Mouse (Mus musculus): ENCODE data around the gene Apoc2. TPM values are rescaled to one million over a fixed set of nuclear protein-coding genes. Genes with fewer than 3 reads are reported as not detected.

Apoc2 gene
- total and polyA plus RNA-seq, 3 experiments: not detected

DNA sequence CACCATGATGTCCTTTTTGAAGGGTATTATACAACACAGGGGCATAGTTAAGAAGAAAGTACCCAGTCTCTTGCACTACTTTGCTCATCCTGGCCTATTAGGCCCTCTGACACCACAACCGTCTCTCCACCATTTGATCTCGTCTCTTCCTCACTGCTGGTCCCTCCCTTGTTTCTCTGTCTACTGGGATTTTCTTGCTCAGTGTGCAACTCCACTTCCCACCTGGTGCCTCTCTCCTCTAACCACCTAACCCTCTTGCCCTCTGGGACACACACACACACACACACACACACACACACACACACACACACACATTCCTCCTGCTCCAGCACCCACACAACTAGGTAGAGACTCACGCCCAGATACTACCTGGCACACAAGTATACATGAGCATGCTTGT lies 1.2 kb upstream of the Apoc2 start:
- no peak for DNase-seq (ENCODE audit: low read depth, low spot score)
- no peaks in the 10 kb centered on the region for H3K4me1 ChIP-seq (ENCODE audit: control insufficient read depth in 1 of 2, insufficient read depth in 2 of 2, low read length in 2 of 2)
- H3K36me3 ChIP-seq (ENCODE audit: control insufficient read depth in 1 of 2, insufficient read depth in 2 of 2, low read length in 2 of 2): no peaks in the 10 kb centered on the region; a peak in 1 of 4 replicates
- no peaks in the 10 kb centered on the region for H3K27me3 ChIP-seq (ENCODE audit: control insufficient read depth in 1 of 2, insufficient read depth in 2 of 2, low read length in 2 of 2)
- no peaks in the 10 kb centered on the region for H3K79me2 ChIP-seq (ENCODE audit: control insufficient read depth, insufficient read depth, low read length, poor library complexity)
- H3K9ac ChIP-seq (ENCODE audit: control insufficient read depth, low read depth, low read length, poor library complexity, severe bottlenecking): no peak overlapping the region
- no peak for TF ChIP-seq GATA1 (IDR thresholded peaks at IDR 0.05; ENCODE audit: low read depth, low read length)
- no peak for TF ChIP-seq POLR2A (IDR thresholded peaks at IDR 0.05; ENCODE audit: control insufficient read depth in 1 of 2, insufficient read depth in 1 of 2, low read depth in 1 of 2, low read length in 2 of 2, poor library complexity in 1 of 2)
- no peak for TF ChIP-seq MEF2A (IDR thresholded peaks at IDR 0.05; ENCODE audit: extremely low read depth, insufficient replicate concordance, low read depth, low read length, poor library complexity, severe bottlenecking)
- TF ChIP-seq JUND (IDR thresholded peaks at IDR 0.05; ENCODE audit: low read depth, low read length): no peak
- no peak for TF ChIP-seq MYB (IDR thresholded peaks at IDR 0.05; ENCODE audit: low read depth, low read length)
- TF ChIP-seq NELFE (IDR thresholded peaks at IDR 0.05; ENCODE audit: low read depth, low read length): no peak
- TF ChIP-seq POLR2AphosphoS2 (IDR thresholded peaks at IDR 0.05; ENCODE audit: low read length): no peak
- no peak for TF ChIP-seq RCOR1 (IDR thresholded peaks at IDR 0.05; ENCODE audit: low read depth, low read length)
- TF ChIP-seq MAZ (IDR thresholded peaks at IDR 0.05; ENCODE audit: low read depth, low read length): no peak
- no peak for TF ChIP-seq GABPA (IDR thresholded peaks at IDR 0.05; ENCODE audit: low read depth, low read length)
- TF ChIP-seq ZNF384 (IDR thresholded peaks at IDR 0.05; ENCODE audit: low read depth, low read length): no peak
- no peaks in the 10 kb centered on the region for H3K9me3 ChIP-seq (replicated peaks; ENCODE audit: insufficient read depth, low read length)
- H3K4me3 ChIP-seq (ENCODE audit: control insufficient read depth in 1 of 2, insufficient read depth in 1 of 2, low read depth in 2 of 2, low read length in 2 of 2): no peak overlapping the region
- no peak overlapping the region for H3K27ac ChIP-seq (ENCODE audit: control insufficient read depth, low read depth, low read length)

GRCm38 (mm10) chr7:19676662-19677061 lies 1.1 kb downstream of the Apoc2 start:
- Histone ChIP-seq H3K9me3 (replicated peaks; ENCODE audit: insufficient read depth, low read length) (no peaks in the 10 kb centered on the region), H3K36me3 (ENCODE audit: control insufficient read depth in 1 of 2, insufficient read depth in 2 of 2, low read length in 2 of 2) (no peaks in the 10 kb centered on the region), H3K4me1 (ENCODE audit: control insufficient read depth in 1 of 2, insufficient read depth in 2 of 2, low read length in 2 of 2) (no peaks in the 10 kb centered on the region; a peak in 1 of 4 replicates), H3K9ac (ENCODE audit: control insufficient read depth, low read depth, low read length, poor library complexity, severe bottlenecking) (no peak overlapping the region), H3K27me3 (ENCODE audit: control insufficient read depth in 1 of 2, insufficient read depth in 2 of 2, low read length in 2 of 2) (no peaks in the 10 kb centered on the region), H3K4me3 (ENCODE audit: control insufficient read depth in 1 of 2, insufficient read depth in 1 of 2, low read depth in 2 of 2, low read length in 2 of 2) (no peak overlapping the region), H3K79me2 (ENCODE audit: control insufficient read depth, insufficient read depth, low read length, poor library complexity) (no peaks in the 10 kb centered on the region), H3K27ac (ENCODE audit: control insufficient read depth, low read depth, low read length) (no peak overlapping the region)
- no peak for DNase-seq (ENCODE audit: low read depth, low spot score)
- TF ChIP-seq ETS1 (IDR thresholded peaks at IDR 0.05; ENCODE audit: low read depth, low read length): no peak
- no peak for TF ChIP-seq CHD2 (IDR thresholded peaks at IDR 0.05; ENCODE audit: low read length)
- no peak for TF ChIP-seq TCF12 (IDR thresholded peaks at IDR 0.05; ENCODE audit: low read depth, low read length)
- no peak for TF ChIP-seq NELFE (IDR thresholded peaks at IDR 0.05; ENCODE audit: low read depth, low read length)
- no peak for TF ChIP-seq MYC (IDR thresholded peaks at IDR 0.05; ENCODE audit: low read depth, low read length)

DNA sequence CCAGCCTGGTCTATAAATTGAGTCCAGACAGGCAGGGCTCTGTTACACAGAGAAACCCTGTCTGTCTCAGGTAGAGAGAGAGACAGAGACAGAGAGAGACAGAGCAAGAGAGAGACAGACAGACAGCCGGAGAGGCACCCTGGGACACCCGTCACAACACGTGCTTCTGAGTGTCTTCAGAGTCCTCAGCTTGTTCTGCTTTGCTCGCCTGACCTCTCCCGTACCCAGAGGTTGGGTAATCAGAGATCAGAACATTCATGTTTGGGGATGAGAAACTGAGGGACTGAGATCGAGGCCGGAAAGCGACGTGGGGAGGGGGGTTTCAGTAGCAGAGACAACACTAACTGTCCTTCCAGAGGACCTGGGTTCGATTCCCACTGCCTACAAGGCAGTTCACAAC lies 1.9 kb downstream of the Apoc2 start:
- Histone ChIP-seq H3K36me3 (ENCODE audit: control insufficient read depth in 1 of 2, insufficient read depth in 2 of 2, low read length in 2 of 2) (no peaks in the 10 kb centered on the region), H3K79me2 (ENCODE audit: control insufficient read depth, insufficient read depth, low read length, poor library complexity) (no peaks in the 10 kb centered on the region), H3K27ac (ENCODE audit: control insufficient read depth, low read depth, low read length) (no peak overlapping the region), H3K9me3 (replicated peaks; ENCODE audit: insufficient read depth, low read length) (no peaks in the 10 kb centered on the region), H3K9ac (ENCODE audit: control insufficient read depth, low read depth, low read length, poor library complexity, severe bottlenecking) (no peak overlapping the region), H3K4me3 (ENCODE audit: control insufficient read depth in 1 of 2, insufficient read depth in 1 of 2, low read depth in 2 of 2, low read length in 2 of 2) (no peak overlapping the region), H3K27me3 (ENCODE audit: control insufficient read depth in 1 of 2, insufficient read depth in 2 of 2, low read length in 2 of 2) (no peaks in the 10 kb centered on the region), H3K4me1 (ENCODE audit: control insufficient read depth in 1 of 2, insufficient read depth in 2 of 2, low read length in 2 of 2) (no peaks in the 10 kb centered on the region; a peak in 1 of 4 replicates)
- DNase-seq (ENCODE audit: low read depth, low spot score): no peak
- no peak for TF ChIP-seq KAT2A (conservative IDR thresholded peaks at IDR 0.05; ENCODE audit: low read depth, low read length)
- no peak for TF ChIP-seq TBP (IDR thresholded peaks at IDR 0.05; ENCODE audit: low read depth, low read length)
- no peak for TF ChIP-seq HCFC1 (IDR thresholded peaks at IDR 0.05; ENCODE audit: low read depth, low read length)
- TF ChIP-seq BHLHE40 (IDR thresholded peaks at IDR 0.05; ENCODE audit: borderline replicate concordance, low read depth, low read length): no peak
- no peak for TF ChIP-seq ETS1 (IDR thresholded peaks at IDR 0.05; ENCODE audit: low read depth, low read length)
- no peak for TF ChIP-seq MXI1 (IDR thresholded peaks at IDR 0.05; ENCODE audit: low read depth, low read length)
- no peak for TF ChIP-seq JUND (IDR thresholded peaks at IDR 0.05; ENCODE audit: low read depth, low read length)
- TF ChIP-seq SMC3 (IDR thresholded peaks at IDR 0.05; ENCODE audit: low read depth, low read length): no peak
- TF ChIP-seq GABPA (IDR thresholded peaks at IDR 0.05; ENCODE audit: low read depth, low read length): no peak
- TF ChIP-seq POLR2AphosphoS2 (IDR thresholded peaks at IDR 0.05; ENCODE audit: low read length): no peak
- no peak for TF ChIP-seq EP300 (IDR thresholded peaks at IDR 0.05; ENCODE audit: low read depth in 1 of 2, low read length in 2 of 2)
- TF ChIP-seq CHD2 (IDR thresholded peaks at IDR 0.05; ENCODE audit: low read length): no peak
- no peak for TF ChIP-seq ZMIZ1 (IDR thresholded peaks at IDR 0.05; ENCODE audit: low read depth, low read length)
- TF ChIP-seq MYC (IDR thresholded peaks at IDR 0.05; ENCODE audit: low read depth, low read length): no peak
- no peak for TF ChIP-seq MAX (IDR thresholded peaks at IDR 0.05; ENCODE audit: low read length)
- no peak for TF ChIP-seq TAL1 (IDR thresholded peaks at IDR 0.05; ENCODE audit: low read length)
- TF ChIP-seq CTCF (IDR thresholded peaks at IDR 0.05 in 2 of 3, conservative IDR thresholded peaks at IDR 0.05 in 1 of 3; ENCODE audit: control insufficient read depth in 1 of 3, insufficient read depth in 1 of 3, low read depth in 2 of 3, low read length in 3 of 3, poor library complexity in 1 of 3, severe bottlenecking in 1 of 3): no peak
- TF ChIP-seq USF1 (IDR thresholded peaks at IDR 0.05; ENCODE audit: low read depth, low read length): no peak
- TF ChIP-seq ZNF384 (IDR thresholded peaks at IDR 0.05; ENCODE audit: low read depth, low read length): no peak
